Mouse (Mus musculus) adrenal gland, postnatal 36 days (tissue): Measurements from ENCODE around the gene Slc5a10. TPM values are rescaled to one million over a fixed set of nuclear protein-coding genes. Genes with fewer than 3 reads are reported as not detected.

Experiments
- DNase-seq, 2 experiments: peaks; one replicate each; pipeline ENCODE4 v3.0.0; 2021; ENCODE audit warnings: mixed read lengths in 1 of 2
- long read RNA-seq, 2 experiments: library from polyadenylated mRNA; stranded (forward); transcript quantifications; one replicate each; pipeline ENCODE4 v2.0.0; 2021; ENCODE audit warnings: borderline sequencing depth in 2 of 2
- total RNA-seq, 2 experiments: library from RNA; stranded (reverse); gene quantifications; 2 replicates each; pipeline ENCODE4 v1.2.3; 2021

Slc5a10 gene
- total RNA-seq: under 1 TPM in 1 of 2 experiments, not detected in 1; 0.13 TPM
- long read RNA-seq, experiment 1: 0 reads
- long read RNA-seq, experiment 2: 0 reads

- DNase-seq: no peak
These were observed at the start of gene Slc5a10 for GRCm38 (mm10) chr11:61720636-61721035. TSS of gene Slc5a10 (minus strand) at chr11:61720826.

DNA sequence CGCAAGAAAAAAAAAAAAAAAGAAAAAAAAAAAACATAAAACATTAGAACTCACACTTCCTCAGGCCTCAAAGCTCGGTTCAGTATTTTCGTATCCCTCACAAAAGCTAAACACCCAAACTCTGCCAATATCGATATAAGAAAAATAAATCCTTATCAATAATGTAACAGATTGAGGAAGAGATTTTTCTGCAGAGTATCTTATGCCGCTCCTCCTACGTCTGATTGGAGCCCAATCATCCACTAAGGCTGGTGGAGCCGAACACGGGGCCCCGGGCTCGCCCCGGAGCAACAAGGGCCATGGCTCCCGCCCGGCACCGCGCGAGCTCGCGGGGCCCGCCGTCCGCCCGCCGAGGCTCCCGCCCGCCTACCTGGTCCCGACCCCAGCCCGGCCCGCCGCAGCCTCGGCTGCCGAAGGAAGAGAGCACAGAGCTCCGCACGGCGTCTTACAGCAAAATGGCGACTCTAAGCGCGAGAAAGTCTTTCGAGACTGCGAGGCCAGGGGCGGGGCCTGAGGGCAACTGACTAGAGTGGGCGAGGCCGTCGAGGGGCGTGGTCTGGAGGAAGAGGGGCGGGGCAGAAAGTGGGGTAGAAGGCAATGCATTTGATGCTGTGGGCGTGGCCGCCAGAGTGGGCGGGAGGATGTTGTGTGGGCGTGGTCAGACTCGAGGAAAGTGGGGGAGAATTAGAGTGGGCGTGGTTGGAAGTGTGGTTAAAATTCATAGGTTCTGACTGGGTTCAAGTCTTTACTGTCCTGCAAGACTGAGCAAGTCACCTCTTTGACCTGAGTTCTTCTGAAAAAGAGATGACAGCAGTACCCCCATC lies 41.2 kb upstream of the Slc5a10 start, which contains the start of gene Prpsap2:
Gene Prpsap2 (minus strand): TSS at position 505 of the 824 bp plus-strand sequence.
- peak; percentile 99 to 100 for DNase-seq

- DNase-seq: no peak
These were observed 39.9 kb upstream of the Slc5a10 start for GRCm38 (mm10) chr11:61760518-61760917.

DNA sequence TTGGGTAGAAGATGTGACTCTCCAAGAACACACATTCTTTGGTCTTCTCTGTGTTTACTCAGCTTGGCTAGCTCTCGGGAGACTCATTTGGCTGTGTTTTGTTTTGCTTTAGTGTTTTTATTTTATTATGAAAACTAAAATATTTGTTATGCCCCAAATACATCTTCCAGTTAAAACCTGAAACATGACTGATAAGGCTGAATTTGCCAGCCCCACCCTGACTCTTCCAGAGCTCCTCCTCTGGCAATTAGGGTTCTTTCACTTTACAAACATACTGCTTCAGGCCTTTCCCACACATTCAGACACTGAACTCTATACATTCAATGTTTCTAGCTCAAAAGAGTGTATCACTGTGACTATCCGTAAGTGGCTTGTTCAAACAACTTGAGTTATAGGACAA lies 36.5 kb upstream of the Slc5a10 start:
- no peak for DNase-seq

DNA sequence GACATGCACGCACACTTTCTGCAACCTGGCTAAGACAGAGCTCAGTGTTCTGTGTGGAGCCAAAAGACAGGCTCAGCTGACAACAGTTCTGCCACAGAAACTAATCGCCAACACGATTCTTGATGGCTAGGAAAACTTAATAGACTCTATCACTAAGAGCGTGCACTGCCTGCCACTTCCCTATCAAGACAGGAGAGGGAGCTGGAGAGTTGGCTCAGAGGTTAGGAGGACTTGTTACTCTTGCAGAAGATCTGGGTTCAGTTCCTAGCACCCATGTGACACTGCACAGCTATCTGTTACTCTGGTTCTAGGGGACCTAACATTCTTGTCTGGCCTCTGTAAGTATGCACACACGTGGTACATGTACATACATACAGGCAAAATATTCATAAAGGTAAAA lies 31.0 kb upstream of the Slc5a10 start:
- peak; percentile 20 to 27 for DNase-seq

DNA sequence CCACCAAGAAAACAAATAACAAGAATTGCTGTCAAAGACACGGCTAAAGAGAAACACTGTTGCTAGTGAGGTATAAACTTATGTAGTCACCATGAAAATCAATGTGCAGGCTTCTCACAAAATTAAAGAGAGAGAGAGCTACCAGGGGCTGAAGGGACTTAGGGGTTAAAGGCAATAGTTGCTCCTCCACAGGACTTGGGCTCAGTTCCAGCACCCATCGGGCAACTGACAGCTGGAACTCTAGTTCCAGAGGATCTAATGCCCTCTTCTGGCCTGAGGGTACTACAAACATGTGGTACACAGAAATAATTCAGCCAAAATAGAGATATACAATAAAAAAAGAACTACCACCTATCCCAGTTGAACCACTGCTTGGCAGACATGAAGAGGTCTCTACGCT lies 26.5 kb upstream of the Slc5a10 start:
- DNase-seq: no peak

GRCm38 (mm10) chr11:61745781-61746180 lies 25.2 kb upstream of the Slc5a10 start:
- no peak for DNase-seq

DNA sequence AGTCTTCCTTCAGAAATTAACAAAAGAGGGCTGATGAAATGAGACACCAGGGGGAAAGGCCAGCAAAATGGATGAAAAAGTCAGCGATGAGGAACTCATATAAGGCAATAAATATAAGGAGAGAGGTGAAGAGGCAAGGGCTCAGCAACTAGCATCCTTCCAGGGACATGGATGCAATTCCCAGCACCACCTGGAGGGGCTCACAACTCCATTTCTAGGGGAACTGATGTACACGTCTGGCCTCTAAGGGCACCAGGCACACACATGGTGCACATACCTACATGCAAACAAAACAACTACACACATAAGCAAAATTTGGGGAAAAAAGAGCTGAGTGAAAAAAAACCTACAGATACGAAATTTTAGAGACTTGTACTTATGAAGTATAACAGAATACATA lies 23.8 kb upstream of the Slc5a10 start:
- DNase-seq: no peak

DNA sequence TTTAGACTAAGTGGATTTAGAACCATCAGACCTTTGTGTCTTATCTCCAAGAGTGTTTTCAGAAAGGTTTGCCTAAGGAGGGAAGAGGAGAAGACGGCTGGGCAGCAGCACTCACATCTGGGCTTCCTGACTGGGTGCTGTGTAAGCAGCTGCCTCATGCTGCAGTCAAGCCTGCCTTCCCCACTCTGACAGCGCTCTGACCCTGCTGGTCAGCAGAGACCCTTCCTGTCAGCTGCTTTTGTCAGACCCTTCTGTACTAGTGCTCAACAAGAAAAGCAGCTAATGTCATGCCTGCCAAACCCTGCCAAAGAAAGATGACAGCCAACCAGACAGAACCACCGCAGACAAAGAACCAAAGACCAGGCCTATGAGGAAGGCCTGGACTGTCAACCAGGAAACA lies 23.1 kb upstream of the Slc5a10 start:
- no peak for DNase-seq

DNA sequence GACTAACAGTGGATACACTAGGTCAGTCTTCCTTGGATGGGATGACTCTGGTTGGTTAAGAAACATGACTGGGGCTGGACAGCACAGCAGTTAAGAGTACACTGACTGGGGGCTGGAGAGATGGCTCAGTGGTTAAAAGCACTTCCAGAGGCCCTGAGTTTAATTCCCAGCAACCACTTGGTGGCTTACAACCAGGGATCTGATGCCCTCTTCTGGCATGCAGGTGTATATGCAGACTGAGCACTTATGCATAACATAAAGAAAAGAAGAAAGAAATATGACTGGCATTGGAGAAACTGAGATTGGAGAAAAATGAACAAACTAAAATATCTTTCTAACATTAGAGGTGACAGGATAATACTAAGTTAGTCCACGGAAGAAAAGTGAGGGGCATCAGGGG lies 19.9 kb upstream of the Slc5a10 start:
- no peak for DNase-seq

DNA sequence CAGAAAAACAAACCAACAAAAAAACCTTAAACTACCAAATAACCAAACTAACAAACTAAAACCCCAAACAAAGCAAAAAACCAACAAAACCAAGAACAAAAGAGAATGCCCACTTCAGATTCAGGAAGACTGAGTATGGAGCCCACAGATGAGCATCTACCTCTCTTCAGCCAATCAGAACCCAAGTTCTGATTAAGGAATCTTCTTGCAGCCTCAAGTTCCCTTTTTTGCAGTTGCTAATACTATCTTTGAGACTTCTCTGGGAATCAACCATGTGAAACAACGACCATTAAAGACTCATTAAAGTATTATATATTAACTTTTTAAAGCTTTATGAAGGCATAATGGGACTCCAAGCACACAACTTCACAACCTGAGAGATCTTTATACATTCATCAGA lies 16.7 kb upstream of the Slc5a10 start:
- no peak for DNase-seq

- DNase-seq: no peak
These were observed 12.0 kb upstream of the Slc5a10 start for GRCm38 (mm10) chr11:61732672-61733071.

GRCm38 (mm10) chr11:61728037-61728436 lies 7.4 kb upstream of the Slc5a10 start:
- peak in 1 of 2 experiments; percentile 28 for DNase-seq

- DNase-seq: no peak
These were observed 1.5 kb upstream of the Slc5a10 start for GRCm38 (mm10) chr11:61722077-61722476.

GRCm38 (mm10) chr11:61719826-61720225 lies 800 bp downstream of the Slc5a10 start:
- DNase-seq: no peak

GRCm38 (mm10) chr11:61719387-61719786 lies 1.2 kb downstream of the Slc5a10 start:
- DNase-seq: no peak

DNA sequence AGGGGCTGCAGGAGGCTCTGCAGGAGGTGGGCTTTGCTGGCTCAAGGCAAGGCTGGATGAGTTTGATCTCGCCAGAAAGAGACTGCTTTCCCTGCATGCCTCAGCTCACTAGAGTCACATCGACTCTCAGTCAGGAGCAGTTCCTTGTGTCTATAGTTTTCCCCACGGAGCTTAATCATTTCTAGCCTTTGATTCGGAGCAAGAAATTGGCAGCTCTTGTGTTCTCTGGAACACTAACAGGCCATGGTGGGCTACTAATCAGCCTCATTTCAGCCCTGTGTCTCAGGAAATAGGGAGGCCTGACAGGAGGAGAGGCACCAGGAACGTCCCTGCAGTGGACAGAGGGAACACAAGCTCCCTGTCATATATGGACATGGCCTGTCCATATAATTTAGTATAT lies 2.6 kb downstream of the Slc5a10 start:
- DNase-seq: no peak

- DNase-seq: no peak
These were observed 5.5 kb downstream of the Slc5a10 start for GRCm38 (mm10) chr11:61715130-61715529.

DNA sequence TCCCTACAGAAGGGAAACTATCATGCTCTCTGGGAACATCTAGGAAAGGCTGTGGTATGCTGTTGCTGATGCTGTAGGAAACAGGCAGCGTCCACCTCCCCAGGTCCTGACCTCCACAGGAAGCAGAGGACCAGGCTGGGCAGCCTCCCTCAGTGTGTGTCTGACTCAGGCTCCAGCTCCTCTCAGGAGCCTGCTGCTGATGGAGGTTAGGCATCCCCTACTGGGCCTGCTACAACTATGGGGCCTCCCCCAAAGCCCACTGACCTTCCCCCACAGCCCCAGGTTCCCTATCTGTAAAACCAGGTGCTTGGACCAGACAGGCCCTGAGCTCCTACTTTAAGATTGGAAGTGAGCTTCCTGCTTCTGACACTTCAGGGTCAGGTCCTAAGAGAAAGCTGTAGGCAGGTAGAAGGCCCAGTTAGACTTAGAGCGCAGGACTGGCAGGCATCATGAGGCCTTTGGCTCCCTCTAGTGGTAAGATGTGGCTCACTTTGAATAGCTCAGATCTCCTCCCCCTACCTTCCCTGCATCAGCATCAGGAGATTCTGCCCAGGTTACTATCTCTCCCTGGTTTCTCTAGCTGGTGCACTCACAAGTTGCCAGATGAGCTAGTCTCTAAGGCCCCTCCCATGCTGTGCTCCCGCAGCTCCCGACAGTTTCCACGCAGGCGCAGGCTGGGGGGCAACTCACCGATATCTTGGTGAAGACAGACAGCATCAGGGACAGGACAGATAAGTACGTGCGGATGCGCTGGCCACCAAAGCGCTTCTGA lies 6.1 kb downstream of the Slc5a10 start:
- peak; percentile 65 to 83 for DNase-seq

DNA sequence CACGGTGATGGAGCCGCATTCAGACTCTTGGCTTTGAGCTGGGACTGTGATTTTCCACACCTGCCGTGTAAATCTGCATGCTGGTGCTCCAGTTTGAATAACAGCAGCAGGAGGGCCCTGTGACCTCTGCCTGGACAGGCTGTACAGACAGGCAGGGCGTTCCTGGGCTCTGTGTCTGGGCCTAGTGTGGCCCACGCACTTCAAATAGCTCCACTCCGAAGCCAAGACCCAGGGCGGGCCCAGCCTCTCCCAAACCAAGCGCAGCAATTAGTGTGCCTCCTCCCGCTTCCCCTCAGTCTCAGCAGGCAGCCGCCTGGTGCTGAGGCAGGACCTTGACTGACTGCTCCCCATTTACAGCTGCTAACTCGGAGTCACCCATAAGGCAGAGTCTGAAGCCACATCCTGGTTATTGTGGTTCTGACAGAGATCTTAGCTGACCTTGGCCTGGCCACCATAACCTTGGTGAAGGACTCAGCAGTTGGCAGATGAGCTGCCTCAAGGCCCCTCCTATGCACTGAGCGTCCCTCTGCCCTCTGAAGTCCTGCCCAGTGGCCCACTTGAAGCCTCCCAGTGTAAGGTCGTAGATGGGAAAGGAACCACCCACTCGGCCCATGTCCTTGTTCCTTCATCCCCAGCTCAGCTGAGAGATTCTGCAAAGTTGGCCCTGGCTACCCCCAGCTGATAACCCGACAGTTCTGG lies 7.3 kb downstream of the Slc5a10 start:
- DNase-seq: peak; percentile 75 to 78

DNA sequence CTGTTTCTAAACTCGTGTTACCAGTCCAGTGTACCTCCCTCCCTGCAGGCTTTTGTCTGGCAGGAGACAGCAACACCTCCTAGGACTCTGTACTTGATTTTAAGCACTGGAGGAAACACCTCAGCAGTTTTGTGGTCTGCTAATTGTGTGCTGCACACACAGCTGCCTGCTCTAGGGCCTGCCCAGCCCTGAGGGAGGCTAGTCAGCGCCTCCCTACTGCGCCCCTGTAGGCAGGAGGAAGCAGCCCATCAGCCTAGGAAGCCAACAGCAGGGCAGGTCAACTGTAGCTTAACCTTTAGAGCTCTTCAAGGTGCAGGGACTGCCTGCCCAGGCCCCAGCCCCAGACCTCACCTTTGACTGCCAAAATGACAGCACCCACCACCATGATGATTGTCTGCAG lies 11.7 kb downstream of the Slc5a10 start:
- DNase-seq: no peak

GRCm38 (mm10) chr11:61706232-61706631 lies 14.4 kb downstream of the Slc5a10 start:
- DNase-seq: no peak

- DNase-seq: no peak
These were observed 15.0 kb downstream of the Slc5a10 start for GRCm38 (mm10) chr11:61705581-61705980.
